Mouse (Mus musculus) hindbrain, postnatal 0 days (tissue): Measurements from ENCODE around the gene Rbfox1. TPM values are rescaled to one million over a fixed set of nuclear protein-coding genes. Genes with fewer than 3 reads are reported as not detected.

Experiments
- ATAC-seq: fragments of 200-750 bp; cut with Nextera tagmentation; 2 replicates; pipeline ENCODE4 v1.8.0; 2017; ENCODE audit warnings: mild to moderate bottlenecking, moderate TSS enrichment, moderate library complexity
- DNase-seq: peaks from one replicate; pipeline ENCODE4 v3.0.0-alpha.2; 2015; ENCODE audit warnings: low spot score
- H3K27ac ChIP-seq: fragments of 300-500 bp; sonication (generic); 2 replicates; pipeline ENCODE4 v1.5.1; 2014; ENCODE audit warnings: mild to moderate bottlenecking
- H3K27me3 ChIP-seq: fragments of 300-500 bp; sonication (generic); 2 replicates; pipeline ENCODE4 v1.6.1; 2014; ENCODE audit warnings: low read length, mixed read lengths; ENCODE audit not compliant: insufficient read depth
- H3K36me3 ChIP-seq: fragments of 300-500 bp; sonication (generic); 2 replicates; pipeline ENCODE4 v1.6.1; 2014; ENCODE audit warnings: low read length, mixed read lengths; ENCODE audit not compliant: insufficient read depth
- H3K4me1 ChIP-seq: fragments of 300-500 bp; sonication (generic); 2 replicates; pipeline ENCODE4 v1.6.1; 2014; ENCODE audit warnings: antibody characterized with exemption, low read length, mixed read lengths; ENCODE audit not compliant: insufficient read depth
- H3K4me2 ChIP-seq: fragments of 300-500 bp; sonication (generic); 2 replicates; pipeline ENCODE4 v1.6.1; 2014; ENCODE audit warnings: low read depth, mild to moderate bottlenecking, low read length, moderate library complexity, mixed read lengths
- H3K4me3 ChIP-seq: fragments of 300-500 bp; sonication (generic); 2 replicates; pipeline ENCODE4 v1.5.1; 2014; ENCODE audit warnings: low read length
- H3K9ac ChIP-seq: fragments of 300-500 bp; sonication (generic); replicated peaks from 2 replicates; pipeline ENCODE4 v1.6.1; 2014; ENCODE audit warnings: mild to moderate bottlenecking, low read length, moderate library complexity, mixed read lengths
- H3K9me3 ChIP-seq: fragments of 300-500 bp; sonication (generic); 2 replicates; pipeline ENCODE4 v1.6.1; 2016; ENCODE audit warnings: low read length, mixed read lengths
- CTCF ChIP-seq: IDR thresholded peaks from 2 replicates; pipeline ENCODE4 v1.5.1; 2016; ENCODE audit warnings: antibody characterized with exemption, control low read depth, low read depth
- WGBS: fragments of 180-500 bp; shearing (Covaris S2); extraction: QIAGEN DNeasy Blood & Tissue Kit; methylation state at CpG from one replicate; pipeline ENCODE4 v1.1.7; 2014; 5-methylcytosine and 5-hydroxymethylcytosine counted together
- polyA plus RNA-seq: library from polyadenylated mRNA; unstranded; fragments of >200 nt; fragmentation: Nextera tagmentation; extraction: Ambion mirVana; gene quantifications from 2 replicates; pipeline ENCODE4 v1.2.1, GENCODE M21; 2015
- total RNA-seq: library from RNA; depleted of rRNA; stranded (reverse); fragments of >200 nt; gene quantifications from 2 replicates; pipeline ENCODE4 v1.2.3, GENCODE M21; 2014

Rbfox1 gene
- total and polyA plus RNA-seq, 2 experiments from 2014 or later = 158 to 204 TPM

GRCm38 (mm10) chr16:7089475-7089874 lies 1204.3 kb downstream of the Rbfox1 start:
- Histone ChIP-seq H3K4me2 (no peak overlapping the region), H3K9ac (no peak overlapping the region), H3K27me3 (no peaks in the 10 kb centered on the region), H3K4me3 (no peak overlapping the region), H3K36me3 (no peaks in the 10 kb centered on the region), H3K9me3 (no peaks in the 10 kb centered on the region), H3K4me1 (no peaks in the 10 kb centered on the region; the same call in 1 of the 2 replicates), H3K27ac (no peak overlapping the region)
- DNase-seq = no peak
- WGBS = 64% methylated on average over 1 of the region's 1 CpGs
- TF ChIP-seq CTCF = no peak
- ATAC-seq = no peak

GRCm38 (mm10) chr16:7090205-7090604 lies 1205.0 kb downstream of the Rbfox1 start:
- H3K27me3 ChIP-seq = no peaks in the 10 kb centered on the region

GRCm38 (mm10) chr16:7092811-7093210 lies 1207.7 kb downstream of the Rbfox1 start:
- DNase-seq = no peak
- H3K36me3 ChIP-seq = no peaks in the 10 kb centered on the region
- H3K9me3 ChIP-seq = no peaks in the 10 kb centered on the region
- H3K27ac ChIP-seq = no peak overlapping the region
- TF ChIP-seq CTCF = no peak
- ATAC-seq = no peak
- no peak overlapping the region for H3K4me3 ChIP-seq
- no peaks in the 10 kb centered on the region; the same call in 1 of the 2 replicates for H3K4me1 ChIP-seq
- no peaks in the 10 kb centered on the region for H3K27me3 ChIP-seq
- no peak overlapping the region for H3K9ac ChIP-seq
- 76% methylated on average over 4 of the region's 4 CpGs for WGBS
- no peak overlapping the region for H3K4me2 ChIP-seq

More at GRCm38 (mm10) chr16:7090205-7090604, 1205.0 kb downstream of the Rbfox1 start:
- WGBS = 83% methylated on average over 6 of the region's 6 CpGs
- Histone ChIP-seq H3K4me3 (no peak overlapping the region), H3K4me2 (no peak overlapping the region), H3K36me3 (no peaks in the 10 kb centered on the region), H3K4me1 (no peaks in the 10 kb centered on the region; the same call in 1 of the 2 replicates), H3K27ac (no peak overlapping the region), H3K9ac (no peak overlapping the region), H3K9me3 (no peaks in the 10 kb centered on the region)
- no peak for ATAC-seq
- TF ChIP-seq CTCF = no peak
- DNase-seq = no peak

GRCm38 (mm10) chr16:7093686-7094085 lies 1208.5 kb downstream of the Rbfox1 start:
- Histone ChIP-seq H3K27me3 (no peaks in the 10 kb centered on the region), H3K4me1 (no peaks in the 10 kb centered on the region; the same call in 1 of the 2 replicates), H3K9me3 (no peaks in the 10 kb centered on the region), H3K36me3 (no peaks in the 10 kb centered on the region), H3K4me2 (no peak overlapping the region), H3K27ac (no peak overlapping the region), H3K9ac (no peak overlapping the region), H3K4me3 (no peak overlapping the region)
- no peak for DNase-seq
- 92% methylated on average over 3 of the region's 3 CpGs for WGBS
- no peak for ATAC-seq
- TF ChIP-seq CTCF = no peak

GRCm38 (mm10) chr16:7094181-7094749 lies 1209.1 kb downstream of the Rbfox1 start:
- H3K4me1 ChIP-seq = no peaks in the 10 kb centered on the region
- no peak for TF ChIP-seq CTCF

GRCm38 (mm10) chr16:7097071-7097470 lies 1211.9 kb downstream of the Rbfox1 start:
- Histone ChIP-seq H3K36me3 (no peaks in the 10 kb centered on the region), H3K4me1 (0 out of 2 replicates have a peak, but pooled peaks cover 3% of the 10 kb centered on the region), H3K27ac (no peak overlapping the region), H3K27me3 (no peaks in the 10 kb centered on the region), H3K4me2 (no peak overlapping the region), H3K4me3 (no peak overlapping the region), H3K9me3 (no peaks in the 10 kb centered on the region), H3K9ac (no peak overlapping the region)
- ATAC-seq = no peak
- DNase-seq = no peak
- no peak for TF ChIP-seq CTCF
- WGBS = 53% methylated on average over 2 of the region's 2 CpGs

More at GRCm38 (mm10) chr16:7094181-7094749, 1209.1 kb downstream of the Rbfox1 start:
- DNase-seq (no peak), ATAC-seq (no peak)
- H3K4me2 ChIP-seq = no peak overlapping the region
- no peak overlapping the region for H3K4me3 ChIP-seq
- no peak overlapping the region for H3K9ac ChIP-seq
- WGBS = 80% methylated on average over 7 of the region's 7 CpGs
- H3K27ac ChIP-seq = no peak overlapping the region
- no peaks in the 10 kb centered on the region for H3K9me3 ChIP-seq
- no peaks in the 10 kb centered on the region for H3K27me3 ChIP-seq
- no peaks in the 10 kb centered on the region for H3K36me3 ChIP-seq

- Histone ChIP-seq H3K9ac (no peak overlapping the region), H3K4me2 (no peak overlapping the region), H3K4me1 (0 out of 2 replicates have a peak, but pooled peaks cover 3% of the 10 kb centered on the region), H3K9me3 (no peaks in the 10 kb centered on the region), H3K4me3 (no peak overlapping the region), H3K27ac (no peak overlapping the region), H3K27me3 (no peaks in the 10 kb centered on the region), H3K36me3 (no peaks in the 10 kb centered on the region)
- no peak for TF ChIP-seq CTCF
- DNase-seq (no peak), ATAC-seq (no peak)
- 89% methylated on average over 8 of the region's 8 CpGs for WGBS
These were observed 1213.0 kb downstream of the Rbfox1 start for GRCm38 (mm10) chr16:7097951-7098710.
